Mouse (Mus musculus) mouse embryonic stem cell (cell line): ENCODE measurements at regions not wholly inside any gene's neighbourhood (a gene's known extent, or its start where the extent isn't known, plus 50 kb on each side); places are given as distances from the start of the nearest gene placed in this dataset.
"Not testable (repeated sequence)": the region's sequence is repeated elsewhere in the genome, so short reads cannot be mapped to it uniquely, and the experiment has no call there.

Source experiments
- in situ Hi-C, 2 experiments: fragments of 300-500 bp; cut with MboI; formaldehyde crosslinking; loops; 1 replicate in 1 of 2; 3 replicates in 1 of 2; pipeline ENCODE4 v1.14.3; 2019 to 2020; ENCODE audit warnings: low sequenced_read_pairs in 2 of 2, low pct_unique_long_range_greater_than_20kb in 1 of 2, mixed read lengths in 1 of 2; ENCODE audit not compliant: unreplicated experiment in 1 of 2

- in situ Hi-C loops, result no loop called here
Observed at GRCm38 (mm10) chr9:11276966-11277365, 372.4 kb upstream of the Cntn5 start.

DNA sequence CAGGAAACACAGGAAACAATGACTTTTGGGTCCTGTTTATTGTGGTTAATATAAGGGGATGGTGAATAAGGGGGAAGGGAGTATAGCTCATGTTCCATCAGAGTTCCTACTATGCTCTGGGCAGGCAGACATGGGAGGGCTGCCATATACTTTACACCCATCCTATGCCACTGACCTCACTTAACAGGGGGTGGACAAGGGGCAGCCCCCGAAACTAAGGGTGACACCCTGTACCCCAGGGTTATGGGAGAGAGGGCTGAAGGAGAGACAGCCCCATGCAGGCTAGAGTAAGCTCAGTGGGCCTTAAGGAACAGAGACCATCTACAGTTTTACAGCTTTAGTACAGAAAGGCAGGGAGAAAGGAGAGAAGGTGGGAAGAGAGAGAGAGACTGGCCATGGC lies 352.3 kb upstream of the Cntn5 start:
- in situ Hi-C loops, result no loop called here

GRCm38 (mm10) chr9:11206829-11207228 lies 302.3 kb upstream of the Cntn5 start:
- in situ Hi-C loops, result no loop called here

- in situ Hi-C loops, result no loop called here
Observed at GRCm38 (mm10) chr9:11206267-11206666, 301.7 kb upstream of the Cntn5 start.

- in situ Hi-C loops, result no loop called here
Observed at GRCm38 (mm10) chr9:11192183-11192582, 287.6 kb upstream of the Cntn5 start.

- in situ Hi-C loops, result no loop called here
Observed at GRCm38 (mm10) chr9:11145799-11146198, 241.2 kb upstream of the Cntn5 start.

DNA sequence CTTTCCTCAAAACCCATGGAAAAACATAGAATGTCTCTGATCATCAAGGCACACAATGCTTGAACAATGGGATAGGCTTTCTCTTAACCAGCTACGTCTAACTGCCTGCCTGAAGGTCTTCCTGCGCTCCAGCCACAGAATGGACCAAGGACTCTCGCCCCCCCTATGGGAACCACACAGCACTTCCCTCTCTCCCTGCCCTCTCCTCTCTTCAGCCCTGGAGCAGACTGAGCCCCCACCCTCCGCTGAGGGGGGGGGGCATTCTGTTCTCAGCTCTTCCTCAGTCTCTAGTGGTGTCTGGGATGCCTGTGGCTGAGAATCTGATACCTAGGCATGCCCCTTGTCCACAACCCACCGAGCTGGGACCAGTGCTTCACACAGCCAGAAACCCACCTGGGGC lies 222.3 kb upstream of the Cntn5 start:
- in situ Hi-C loops, result no loop called here

- in situ Hi-C loops, result no loop called here
Observed at GRCm38 (mm10) chr9:11119153-11119552, 214.6 kb upstream of the Cntn5 start.

GRCm38 (mm10) chr9:11107828-11108227 lies 203.3 kb upstream of the Cntn5 start:
- in situ Hi-C loops, result loop anchor here in 1 of 2 experiments (10.0 kb wide), 1 partner anchor 337 kb away; no protein-coding TSS in a partner anchor

GRCm38 (mm10) chr9:11107212-11107611 lies 202.6 kb upstream of the Cntn5 start:
- in situ Hi-C loops, result loop anchor here in 1 of 2 experiments (10.0 kb wide), 1 partner anchor 338 kb away; no protein-coding TSS in a partner anchor

DNA sequence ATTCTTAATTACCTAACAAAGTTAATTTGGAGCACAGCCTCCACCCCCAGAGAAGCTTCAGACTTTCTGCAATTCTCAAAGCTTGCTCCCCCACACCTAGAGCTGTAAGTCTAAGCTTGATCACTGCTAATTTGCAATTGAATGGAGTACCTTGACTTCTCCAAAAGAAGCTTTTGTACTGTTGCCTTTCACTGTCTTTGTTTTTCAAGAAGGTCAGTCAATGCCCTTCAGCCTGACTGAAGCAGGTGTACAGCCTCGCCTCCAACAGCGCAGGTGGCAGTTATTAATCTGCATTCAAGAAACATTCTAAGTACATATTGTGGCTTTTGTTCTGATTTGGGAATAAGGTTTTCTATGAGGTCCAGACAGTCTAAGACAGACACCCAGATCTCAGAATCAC lies 201.7 kb upstream of the Cntn5 start:
- in situ Hi-C loops, result loop anchor here in 1 of 2 experiments (10.0 kb wide), 1 partner anchor 339 kb away; no protein-coding TSS in a partner anchor

GRCm38 (mm10) chr9:11103448-11103847 lies 198.9 kb upstream of the Cntn5 start:
- in situ Hi-C loops, result loop anchor here in 1 of 2 experiments (10.0 kb wide), 1 partner anchor 341 kb away; no protein-coding TSS in a partner anchor

DNA sequence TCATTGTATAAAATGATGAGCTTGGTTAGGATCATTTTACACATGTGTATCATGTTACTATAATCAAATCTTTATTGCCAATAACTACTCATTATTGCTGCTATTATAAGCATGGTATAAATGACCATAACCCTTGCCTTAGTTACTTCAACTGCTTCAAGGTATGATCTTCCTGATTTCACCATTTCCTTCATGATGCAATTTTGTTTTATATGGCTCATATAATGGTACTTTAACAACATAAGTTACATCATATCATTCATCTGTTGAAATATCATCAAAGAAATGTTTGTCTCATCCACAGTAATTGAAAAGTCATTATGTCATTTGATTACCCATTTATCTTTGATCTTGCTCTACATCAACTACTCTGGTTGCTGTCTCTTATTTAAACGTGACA lies 188.3 kb upstream of the Cntn5 start:
- in situ Hi-C loops, result no loop called here

DNA sequence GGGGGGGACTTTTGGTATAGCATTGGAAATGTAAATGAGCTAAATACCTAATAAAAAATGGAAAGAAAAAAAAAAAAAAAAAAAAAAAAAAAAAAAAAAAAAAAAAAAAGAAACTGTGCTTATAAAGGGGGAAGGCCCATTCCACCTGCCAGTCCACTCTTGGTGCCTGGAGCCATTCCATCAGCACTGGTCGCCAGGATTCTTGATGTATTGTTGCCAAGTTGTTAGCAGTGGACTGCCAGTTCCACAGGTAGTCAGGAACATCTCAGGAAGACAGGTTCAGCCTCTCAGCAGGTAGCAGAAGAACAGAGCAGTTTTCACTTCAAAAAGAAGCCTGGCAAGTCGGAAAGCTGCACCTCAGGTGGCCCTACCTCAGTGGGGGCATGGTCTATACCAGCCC lies 162.6 kb upstream of the Cntn5 start:
- in situ Hi-C loops, result not testable (repeated sequence)

- in situ Hi-C loops, result no loop called here
Observed at GRCm38 (mm10) chr9:11062856-11063255, 158.3 kb upstream of the Cntn5 start.
